Mouse (Mus musculus) G1E (cell line): ENCODE measurements around the gene Rbbp8nl. TPM values are rescaled to one million over a fixed set of nuclear protein-coding genes. Genes with fewer than 3 reads are reported as not detected.
A peak's percentile ranks its signal among the peaks of the same experiment; 100 is the strongest.

Experiments
- ATAC-seq: 2 replicates; pipeline ENCODE4 v1.8.0; 2016; ENCODE audit warnings: mild to moderate bottlenecking; ENCODE audit not compliant: insufficient number of reproducible peaks, poor library complexity, low FRiP score, severe bottlenecking; ENCODE audit errors: extremely low read depth
- DNase-seq: peaks from one replicate; pipeline ENCODE4 v3.0.0; 2012; ENCODE audit warnings: low spot score
- H3K27me3 ChIP-seq: 2 replicates; pipeline ENCODE4 v1.6.1; 2012; ENCODE audit warnings: mild to moderate bottlenecking, low read length, inconsistent platforms; ENCODE audit not compliant: insufficient read depth
- H3K36me3 ChIP-seq: replicated peaks from 2 replicates; pipeline ENCODE3; 2012; ENCODE audit warnings: mild to moderate bottlenecking, inconsistent platforms
- H3K4me1 ChIP-seq: 2 replicates; pipeline ENCODE4 v1.6.1; 2012; ENCODE audit warnings: low read depth, low read length, inconsistent platforms, mixed read lengths; ENCODE audit not compliant: insufficient read depth
- H3K4me3 ChIP-seq: 2 replicates; pipeline ENCODE4 v1.5.1; 2012; ENCODE audit warnings: low read depth, mild to moderate bottlenecking, inconsistent platforms, low read length, moderate library complexity, mixed read lengths
- H3K9me3 ChIP-seq: replicated peaks from 2 replicates; pipeline ENCODE4 v1.6.1; 2012; ENCODE audit warnings: inconsistent platforms
- CTCF ChIP-seq: IDR thresholded peaks from 2 replicates; pipeline ENCODE4 v1.5.1; 2012; ENCODE audit warnings: low read depth, low read length, inconsistent platforms, mixed read lengths
- GATA1 ChIP-seq: IDR thresholded peaks from 2 replicates; pipeline ENCODE4 v1.6.1; 2012; ENCODE audit warnings: borderline replicate concordance, low read length, inconsistent platforms, mixed read lengths
- GATA2 ChIP-seq: IDR thresholded peaks from 2 replicates; pipeline ENCODE4 v1.6.1; 2012; ENCODE audit warnings: low read depth, low read length, inconsistent platforms, borderline replicate concordance
- POLR2AphosphoS5 ChIP-seq: IDR thresholded peaks from 2 replicates; pipeline ENCODE4 v1.6.1; 2012; ENCODE audit warnings: low read depth, low read length, inconsistent platforms; ENCODE audit not compliant: insufficient replicate concordance
- TAL1 ChIP-seq: conservative IDR thresholded peaks from 2 replicates; pipeline ENCODE4 v1.6.1; 2012; ENCODE audit warnings: low read depth, low read length, inconsistent platforms, mixed read lengths
- polyA plus RNA-seq: library from polyadenylated mRNA; stranded (reverse); fragments of >175 nt; gene quantifications from 2 replicates; pipeline ENCODE4 v1.2.3, GENCODE M21; 2012
- total RNA-seq, 2 experiments: library from RNA; stranded (forward) in 1 of 2; stranded (reverse) in 1 of 2; fragments of 200-1000 nt in 1 of 2; fragments of >200 nt in 1 of 2; fragmentation: Nextera tagmentation in 1 of 2; gene quantifications; 2 replicates each; pipeline ENCODE4 v1.2.3; 2014 to 2017

Rbbp8nl gene
- total and polyA plus RNA-seq, 3 experiments: 0.11 TPM; not detected in 2

DNA sequence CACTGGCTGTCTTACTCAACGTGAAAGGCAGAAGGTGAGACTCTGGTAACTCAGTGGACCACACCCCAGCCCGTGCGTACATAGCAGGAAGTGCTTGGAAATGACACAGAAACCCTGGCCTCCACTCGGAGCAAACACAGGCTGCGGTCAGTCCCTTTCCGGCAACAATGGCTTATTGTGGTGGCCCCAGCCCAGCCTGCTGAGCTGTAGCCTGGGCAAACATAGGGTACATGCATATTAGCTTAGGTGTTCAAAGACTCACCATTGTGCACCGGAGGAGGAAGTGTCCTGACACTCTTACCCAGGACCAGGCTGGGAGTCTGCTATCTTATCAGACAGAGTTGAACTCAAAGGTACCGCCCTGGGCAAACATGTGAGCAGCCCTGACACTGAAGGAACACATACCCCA is 12.8 kb downstream of the Rbbp8nl start:
- H3K27me3 ChIP-seq: peaks cover 60% of the 10 kb centered on the region
- peaks cover 3% of the 10 kb centered on the region for H3K36me3 ChIP-seq
- H3K4me1 ChIP-seq: peaks cover 45% of the 10 kb centered on the region
- DNase-seq: no peak
- ATAC-seq: no peak
- H3K4me3 ChIP-seq: no peak overlapping the region; the same call in 1 of the 2 replicates
- H3K9me3 ChIP-seq: no peaks in the 10 kb centered on the region
- TF ChIP-seq CTCF (no peak), TAL1 (no peak), GATA2 (no peak), GATA1 (no peak), POLR2AphosphoS5 (no peak)

DNA sequence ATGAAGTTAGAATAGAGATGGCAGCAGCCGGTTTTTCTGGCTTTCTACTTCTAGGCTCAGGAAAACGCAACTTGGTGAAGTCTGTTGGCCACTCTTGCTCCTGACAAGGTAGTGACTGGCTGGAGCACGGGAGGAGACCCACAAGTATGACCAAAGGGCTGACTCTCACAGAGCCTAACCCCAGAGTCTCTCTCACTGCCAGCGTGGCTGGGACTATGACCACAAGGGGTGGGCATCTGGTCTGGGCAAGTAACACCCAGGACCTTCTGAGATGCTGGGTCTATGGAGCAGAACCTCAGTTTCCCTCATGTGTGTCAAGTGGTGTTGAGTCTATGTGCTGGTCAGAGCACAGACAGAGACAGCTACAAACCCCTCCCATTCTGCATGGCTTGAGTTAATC is 13.3 kb downstream of the Rbbp8nl start:
- TF ChIP-seq GATA2: no peak
- DNase-seq (no peak), ATAC-seq (no peak)
- H3K9me3 ChIP-seq: no peaks in the 10 kb centered on the region
- peaks cover 8% of the 10 kb centered on the region for H3K36me3 ChIP-seq
- H3K4me3 ChIP-seq: no peak overlapping the region; the same call in 1 of the 2 replicates
- H3K27me3 ChIP-seq: peaks cover 58% of the 10 kb centered on the region
- H3K4me1 ChIP-seq: peaks cover 49% of the 10 kb centered on the region

DNA sequence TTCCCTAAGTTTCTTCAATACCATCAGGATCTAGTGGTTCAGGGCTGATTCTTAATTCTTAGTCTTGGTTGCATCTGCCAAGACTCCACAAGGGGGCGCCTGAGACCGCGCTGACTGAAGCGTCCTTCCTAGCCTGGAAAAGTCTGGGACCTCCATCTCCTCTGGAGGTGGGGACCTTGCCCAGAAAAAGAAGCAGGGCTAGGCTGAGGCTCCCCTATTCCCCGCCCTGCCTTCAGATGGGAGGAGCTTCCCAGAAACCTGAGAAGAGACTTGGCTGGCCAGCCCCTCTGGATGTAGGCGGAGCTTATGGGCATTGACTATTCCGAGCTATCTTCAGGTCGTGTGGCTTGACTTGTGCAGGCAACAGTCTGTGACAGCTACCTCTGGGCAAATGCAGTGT is 13.8 kb downstream of the Rbbp8nl start:
- Histone ChIP-seq H3K27me3 (peaks cover 54% of the 10 kb centered on the region), H3K9me3 (no peaks in the 10 kb centered on the region), H3K4me3 (no peak overlapping the region), H3K36me3 (peaks cover 14% of the 10 kb centered on the region), H3K4me1 (peaks cover 55% of the 10 kb centered on the region)
- DNase-seq (peak; percentile 58), ATAC-seq (0 out of 2 replicates have a peak, but pooled peaks have one; percentile 6)
- TF ChIP-seq CTCF (peak; percentile 66), POLR2AphosphoS5 (no peak), GATA1 (no peak), TAL1 (no peak)

DNA sequence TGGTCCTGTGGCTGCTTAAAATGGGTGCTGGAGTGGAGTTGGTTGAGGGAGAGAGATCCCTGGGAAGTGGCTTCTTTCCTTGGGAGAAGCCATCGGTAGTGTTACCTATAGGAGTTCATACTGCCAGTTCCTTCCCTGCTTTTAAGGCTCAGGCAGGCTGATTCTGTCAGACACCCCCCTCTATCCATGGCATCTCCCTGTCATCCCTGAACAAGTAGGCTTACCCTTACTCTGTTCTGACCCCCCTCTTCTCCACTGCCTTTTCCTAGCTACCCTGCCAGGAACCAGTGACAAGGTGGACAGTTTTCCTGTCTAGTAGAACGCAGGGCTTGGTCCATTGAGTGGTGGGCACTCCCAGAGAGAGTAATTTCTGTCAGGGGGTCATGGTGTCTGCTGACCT is 15.2 kb downstream of the Rbbp8nl start:
- TF ChIP-seq GATA2 (no peak), GATA1 (no peak), TAL1 (no peak), CTCF (no peak), POLR2AphosphoS5 (no peak)
- H3K4me3 ChIP-seq: no peak overlapping the region
- H3K9me3 ChIP-seq: no peaks in the 10 kb centered on the region
- H3K36me3 ChIP-seq: peaks cover 27% of the 10 kb centered on the region
- peaks cover 42% of the 10 kb centered on the region for H3K27me3 ChIP-seq
- no peak for ATAC-seq
- peaks cover 66% of the 10 kb centered on the region for H3K4me1 ChIP-seq
- no peak for DNase-seq

DNA sequence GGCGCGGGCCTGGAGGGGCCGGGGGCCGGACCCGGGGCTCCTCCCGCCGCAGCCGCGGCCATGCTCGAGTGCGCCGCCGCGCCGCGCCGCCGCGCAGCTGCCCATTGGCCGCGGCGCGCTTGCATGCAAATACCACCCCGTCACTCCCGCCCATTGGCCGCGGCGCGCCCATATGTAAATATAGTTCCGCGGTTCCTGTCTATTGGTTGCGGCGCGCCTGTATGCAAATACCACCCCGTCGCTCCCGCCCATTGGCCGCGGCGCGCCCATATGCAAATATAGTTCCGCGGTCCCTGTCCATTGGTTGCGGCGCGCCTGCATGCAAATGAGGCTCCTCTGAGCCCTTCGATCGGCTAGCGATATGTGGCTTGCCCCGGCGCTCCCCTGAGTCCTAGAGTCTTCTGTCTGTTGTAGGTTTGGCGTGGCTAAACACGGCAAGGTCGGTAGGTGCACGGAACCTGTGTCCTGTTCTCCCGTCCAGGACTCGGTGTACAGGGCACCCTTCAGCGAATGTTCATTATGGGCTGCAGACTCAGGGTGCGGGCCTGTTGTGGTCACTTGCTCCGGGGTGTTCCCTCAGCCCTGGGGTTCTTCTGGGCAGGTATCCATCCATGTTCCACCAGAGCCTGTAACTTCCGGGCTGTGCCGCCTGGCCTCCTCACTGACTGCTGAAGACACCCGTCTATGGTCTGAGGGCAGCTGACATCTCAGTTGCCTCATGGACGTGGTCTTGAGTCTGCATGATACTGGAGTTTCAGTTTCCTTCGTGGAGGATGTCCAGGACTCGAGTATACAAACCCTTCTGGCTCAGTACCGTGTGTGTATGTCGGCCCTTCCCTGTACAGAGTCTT is 16.1 kb downstream of the Rbbp8nl start, which contains the start of gene Cables2:
TSS of gene Cables2 (minus strand) at position 103 of the 851 bp plus-strand sequence.
- Histone ChIP-seq H3K4me3 (peak within 1 kb of the TSS; percentile 82), H3K27me3 (peaks cover 33% of the 10 kb centered on the region), H3K9me3 (no peaks in the 10 kb centered on the region), H3K36me3 (peaks cover 36% of the 10 kb centered on the region), H3K4me1 (peaks cover 66% of the 10 kb centered on the region)
- DNase-seq: peak; percentile 93
- no peak for TF ChIP-seq POLR2AphosphoS5
- no peak for TF ChIP-seq CTCF
- TF ChIP-seq TAL1: no peak
- TF ChIP-seq GATA1: no peak
- TF ChIP-seq GATA2: no peak
- peak; percentile 97 for ATAC-seq

DNA sequence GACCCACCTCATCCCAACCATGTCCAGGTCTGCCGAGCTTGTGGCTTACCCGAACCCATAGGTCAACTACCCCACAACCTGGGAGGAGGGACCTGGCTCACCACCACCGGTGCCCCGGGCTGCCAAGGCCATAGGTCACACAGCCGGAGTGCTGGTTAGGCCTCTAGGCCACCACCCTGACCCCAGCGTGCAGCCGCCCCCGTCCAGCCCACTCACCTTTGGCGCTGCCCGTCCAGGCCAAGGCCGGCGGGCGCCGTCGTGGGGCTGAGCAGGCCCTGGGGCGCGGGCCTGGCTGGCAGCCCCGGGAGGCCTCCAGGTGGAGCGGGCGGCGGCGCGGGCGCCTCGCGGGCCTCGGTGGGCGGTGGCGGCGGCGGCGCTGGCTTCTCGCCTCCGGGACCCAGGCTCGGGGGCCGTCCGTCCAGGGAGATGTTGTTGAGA is 16.8 kb downstream of the Rbbp8nl start:
- TF ChIP-seq TAL1: no peak
- no peak for TF ChIP-seq CTCF
- no peak for TF ChIP-seq GATA1
- no peak for TF ChIP-seq GATA2
- no peak for TF ChIP-seq POLR2AphosphoS5
- H3K36me3 ChIP-seq: peaks cover 43% of the 10 kb centered on the region
- DNase-seq (no peak), ATAC-seq (no peak)
- peaks cover 26% of the 10 kb centered on the region for H3K27me3 ChIP-seq
- no peaks in the 10 kb centered on the region for H3K9me3 ChIP-seq
- peaks cover 66% of the 10 kb centered on the region for H3K4me1 ChIP-seq
- peak overlapping the region; percentile 82 for H3K4me3 ChIP-seq
